Mouse (Mus musculus): ENCODE data around the gene Igsf3. TPM values are rescaled to one million over a fixed set of nuclear protein-coding genes. Genes with fewer than 3 reads are reported as not detected.
A peak's percentile ranks its signal among the peaks of the same experiment; 100 is the strongest.

Igsf3 gene
- polyA plus RNA-seq, 1 experiment from 2014 or later, result 19.8 TPM

DNA sequence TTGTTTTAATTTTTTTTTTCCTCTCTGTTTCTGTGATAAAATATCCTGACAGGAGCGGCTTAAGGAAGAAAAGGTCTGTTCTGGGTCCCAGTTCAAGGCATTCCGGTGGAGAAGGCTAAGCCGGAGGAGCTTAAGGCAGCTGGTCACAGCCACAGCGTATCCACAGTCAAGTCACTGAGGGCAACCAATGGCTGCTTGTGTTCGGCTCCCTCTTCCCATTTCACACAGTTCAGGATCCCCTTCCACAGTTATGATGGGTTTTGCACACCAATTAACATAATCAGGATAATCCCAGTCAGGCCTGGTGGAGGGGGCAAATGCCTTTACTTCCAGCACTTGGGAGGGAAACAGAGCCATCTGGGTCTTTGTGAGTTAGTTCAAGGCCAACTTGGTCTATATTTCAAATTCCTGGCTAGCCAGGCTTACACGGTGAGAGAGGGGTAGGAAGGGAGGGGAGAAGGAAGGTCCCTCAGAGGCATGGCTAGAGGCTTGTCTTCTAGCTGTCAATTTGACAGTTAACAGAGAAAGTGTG is 11.7 kb upstream of the Igsf3 start:
- Histone ChIP-seq H3K4me1 (ENCODE audit: control insufficient read depth, insufficient read depth, low read length) (peaks cover 16% of the 10 kb centered on the region), H3K4me3 (ENCODE audit: low read depth, low read length) (no peak overlapping the region), H3K27me3 (ENCODE audit: control insufficient read depth, insufficient read depth, low read length) (no peaks in the 10 kb centered on the region), H3K9ac (ENCODE audit: low read length) (no peak overlapping the region), H3K9me3 (ENCODE audit: control insufficient read depth, low read length) (no peaks in the 10 kb centered on the region), H3K36me3 (ENCODE audit: control insufficient read depth, insufficient read depth, low read length) (no peaks in the 10 kb centered on the region), H3K4me2 (no peak overlapping the region), H3K27ac (ENCODE audit: low read depth, low read length) (peak overlapping the region; percentile 59; the same call in 1 of the 2 replicates)
- DNase-seq (ENCODE audit: low spot score, missing footprints) (peak; percentile 90), ATAC-seq (ENCODE audit: low FRiP score) (peak; percentile 93)
- WGBS, result 13% methylated on average over 6 of the region's 6 CpGs

DNA sequence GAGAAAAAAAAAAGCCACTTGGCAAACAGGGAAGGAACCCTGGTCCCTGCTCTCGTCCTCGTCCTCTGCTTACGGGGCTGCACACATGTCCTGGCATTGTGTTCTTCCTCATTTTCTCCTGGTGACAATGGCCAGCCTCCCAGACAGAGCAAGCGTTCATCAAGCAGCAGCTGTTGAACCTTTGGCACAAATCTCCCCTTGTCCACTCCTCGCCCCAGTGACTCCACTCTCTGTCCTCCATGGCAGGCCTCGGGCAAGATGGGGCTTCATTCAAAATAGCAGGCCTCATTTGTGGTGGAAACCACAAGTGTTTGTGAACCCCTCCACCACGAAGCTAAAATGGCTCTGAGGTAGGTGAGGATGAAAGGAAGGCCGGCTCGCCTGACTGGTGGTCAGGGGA is 11.0 kb upstream of the Igsf3 start:
- DNase-seq (ENCODE audit: low spot score, missing footprints) (no peak), ATAC-seq (ENCODE audit: low FRiP score) (0 out of 2 replicates have a peak, but pooled peaks have one; percentile 8)
- Histone ChIP-seq H3K4me3 (ENCODE audit: low read depth, low read length) (no peak overlapping the region), H3K27me3 (ENCODE audit: control insufficient read depth, insufficient read depth, low read length) (no peaks in the 10 kb centered on the region), H3K36me3 (ENCODE audit: control insufficient read depth, insufficient read depth, low read length) (no peaks in the 10 kb centered on the region), H3K9me3 (ENCODE audit: control insufficient read depth, low read length) (no peaks in the 10 kb centered on the region), H3K9ac (ENCODE audit: low read length) (no peak overlapping the region), H3K27ac (ENCODE audit: low read depth, low read length) (peak overlapping the region; percentile 59; the same call in 1 of the 2 replicates), H3K4me1 (ENCODE audit: control insufficient read depth, insufficient read depth, low read length) (peaks cover 16% of the 10 kb centered on the region), H3K4me2 (no peak overlapping the region)
- WGBS, result 42% methylated on average over 9 of the region's 9 CpGs

DNA sequence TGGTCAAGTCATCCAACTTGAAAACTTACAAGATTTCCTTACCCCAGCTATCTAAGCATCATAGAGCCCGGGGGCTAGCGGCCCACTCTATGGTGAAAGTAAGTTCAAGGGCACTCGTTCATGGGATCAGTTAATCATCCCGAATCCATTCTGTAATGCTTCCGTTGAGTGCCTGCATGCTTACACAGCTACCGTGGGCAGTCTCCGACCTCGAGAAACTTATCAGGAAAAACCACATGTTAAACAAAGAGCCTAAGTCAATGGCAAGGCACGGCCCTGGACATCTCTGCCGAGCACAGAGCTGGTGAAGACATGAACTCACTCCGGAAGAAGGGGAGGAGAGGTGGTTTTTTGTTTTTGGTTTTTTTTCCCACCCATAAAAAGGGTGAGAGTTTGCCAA is 9.5 kb upstream of the Igsf3 start:
- ATAC-seq (ENCODE audit: low FRiP score) (no peak), DNase-seq (ENCODE audit: low spot score, missing footprints) (no peak)
- H3K4me3 ChIP-seq (ENCODE audit: low read depth, low read length), result no peak overlapping the region
- 86% methylated on average over 11 of the region's 11 CpGs for WGBS
- H3K36me3 ChIP-seq (ENCODE audit: control insufficient read depth, insufficient read depth, low read length), result no peaks in the 10 kb centered on the region
- no peak overlapping the region for H3K4me2 ChIP-seq
- H3K9me3 ChIP-seq (ENCODE audit: control insufficient read depth, low read length), result no peaks in the 10 kb centered on the region
- H3K4me1 ChIP-seq (ENCODE audit: control insufficient read depth, insufficient read depth, low read length), result peaks cover 16% of the 10 kb centered on the region
- no peak overlapping the region for H3K27ac ChIP-seq (ENCODE audit: low read depth, low read length)
- H3K9ac ChIP-seq (ENCODE audit: low read length), result no peak overlapping the region
- no peaks in the 10 kb centered on the region for H3K27me3 ChIP-seq (ENCODE audit: control insufficient read depth, insufficient read depth, low read length)

DNA sequence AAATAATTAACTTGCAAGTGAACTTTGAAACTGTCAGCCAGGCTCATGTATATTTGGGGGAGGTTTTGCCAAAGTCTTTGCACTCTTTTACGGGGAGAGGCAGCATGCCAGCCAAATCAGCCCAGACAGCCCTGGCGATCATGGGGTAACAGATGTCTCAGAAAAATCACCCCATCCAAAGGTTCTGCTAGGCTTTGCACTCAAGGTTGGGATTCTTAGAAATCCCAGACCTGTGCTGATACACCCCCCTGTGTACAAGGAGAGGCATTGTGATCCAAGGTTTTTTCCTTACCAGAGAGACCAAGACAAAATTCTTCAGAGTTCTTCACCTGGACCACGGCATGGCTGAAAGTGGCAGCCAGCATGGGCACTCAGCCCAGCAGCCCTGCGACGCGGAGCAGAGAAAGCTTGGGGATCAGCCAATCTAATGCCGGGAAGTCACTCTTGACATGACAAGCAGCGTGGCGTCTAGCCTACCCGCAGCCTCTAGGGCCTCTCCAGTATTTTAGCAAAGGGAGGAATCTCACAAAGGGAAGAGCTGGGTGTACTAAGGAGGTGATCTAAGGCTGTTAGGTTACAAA is 7.5 kb upstream of the Igsf3 start:
- H3K4me1 ChIP-seq (ENCODE audit: control insufficient read depth, insufficient read depth, low read length), result peaks cover 13% of the 10 kb centered on the region
- H3K9ac ChIP-seq (ENCODE audit: low read length), result no peak overlapping the region
- no peaks in the 10 kb centered on the region for H3K27me3 ChIP-seq (ENCODE audit: control insufficient read depth, insufficient read depth, low read length)
- DNase-seq (ENCODE audit: low spot score, missing footprints), result no peak
- no peaks in the 10 kb centered on the region for H3K9me3 ChIP-seq (ENCODE audit: control insufficient read depth, low read length)
- no peak overlapping the region for H3K27ac ChIP-seq (ENCODE audit: low read depth, low read length)
- 64% methylated on average over 10 of the region's 10 CpGs for WGBS
- no peak overlapping the region for H3K4me2 ChIP-seq
- no peak overlapping the region for H3K4me3 ChIP-seq (ENCODE audit: low read depth, low read length)
- no peaks in the 10 kb centered on the region for H3K36me3 ChIP-seq (ENCODE audit: control insufficient read depth, insufficient read depth, low read length)
- no peak for ATAC-seq (ENCODE audit: low FRiP score)

DNA sequence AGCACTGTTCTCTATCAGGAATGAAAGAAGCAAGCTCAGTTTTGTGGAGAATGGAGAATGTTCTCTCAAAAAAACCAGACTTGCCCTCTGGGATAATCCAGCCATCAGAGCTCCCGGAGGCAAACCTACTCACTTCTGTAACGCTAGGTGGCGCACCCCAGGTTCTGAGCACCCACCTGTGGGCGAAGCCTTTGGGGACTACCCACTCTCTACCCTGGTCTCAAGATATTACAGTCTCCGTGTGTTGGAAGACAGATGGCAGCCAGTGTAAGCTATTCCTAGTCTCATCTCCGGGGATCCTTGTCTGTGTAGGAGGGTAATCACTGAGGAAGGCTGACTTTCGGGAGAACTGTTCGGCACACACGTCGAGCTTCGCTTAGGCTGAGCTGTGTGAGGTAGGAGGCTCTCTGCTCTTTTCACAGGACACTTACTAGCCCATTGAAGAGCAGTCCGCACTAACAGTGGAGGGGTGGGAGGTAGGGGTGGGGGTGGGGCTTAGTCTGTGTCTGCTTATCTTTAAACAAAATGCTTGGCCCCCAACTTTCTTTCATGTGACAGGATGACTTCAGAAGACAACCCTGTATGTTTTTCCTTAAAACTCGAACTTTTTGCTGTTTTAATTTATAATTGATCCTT is 4.4 kb upstream of the Igsf3 start:
- Histone ChIP-seq H3K4me3 (ENCODE audit: low read depth, low read length) (no peak overlapping the region), H3K27me3 (ENCODE audit: control insufficient read depth, insufficient read depth, low read length) (no peaks in the 10 kb centered on the region), H3K4me2 (no peak overlapping the region), H3K36me3 (ENCODE audit: control insufficient read depth, insufficient read depth, low read length) (no peaks in the 10 kb centered on the region), H3K9me3 (ENCODE audit: control insufficient read depth, low read length) (no peaks in the 10 kb centered on the region), H3K9ac (ENCODE audit: low read length) (no peak overlapping the region), H3K4me1 (ENCODE audit: control insufficient read depth, insufficient read depth, low read length) (peaks cover 1% of the 10 kb centered on the region), H3K27ac (ENCODE audit: low read depth, low read length) (no peak overlapping the region)
- ATAC-seq (ENCODE audit: low FRiP score), result no peak
- no peak for DNase-seq (ENCODE audit: low spot score, missing footprints)
- WGBS, result 45% methylated on average over 13 of the region's 13 CpGs

DNA sequence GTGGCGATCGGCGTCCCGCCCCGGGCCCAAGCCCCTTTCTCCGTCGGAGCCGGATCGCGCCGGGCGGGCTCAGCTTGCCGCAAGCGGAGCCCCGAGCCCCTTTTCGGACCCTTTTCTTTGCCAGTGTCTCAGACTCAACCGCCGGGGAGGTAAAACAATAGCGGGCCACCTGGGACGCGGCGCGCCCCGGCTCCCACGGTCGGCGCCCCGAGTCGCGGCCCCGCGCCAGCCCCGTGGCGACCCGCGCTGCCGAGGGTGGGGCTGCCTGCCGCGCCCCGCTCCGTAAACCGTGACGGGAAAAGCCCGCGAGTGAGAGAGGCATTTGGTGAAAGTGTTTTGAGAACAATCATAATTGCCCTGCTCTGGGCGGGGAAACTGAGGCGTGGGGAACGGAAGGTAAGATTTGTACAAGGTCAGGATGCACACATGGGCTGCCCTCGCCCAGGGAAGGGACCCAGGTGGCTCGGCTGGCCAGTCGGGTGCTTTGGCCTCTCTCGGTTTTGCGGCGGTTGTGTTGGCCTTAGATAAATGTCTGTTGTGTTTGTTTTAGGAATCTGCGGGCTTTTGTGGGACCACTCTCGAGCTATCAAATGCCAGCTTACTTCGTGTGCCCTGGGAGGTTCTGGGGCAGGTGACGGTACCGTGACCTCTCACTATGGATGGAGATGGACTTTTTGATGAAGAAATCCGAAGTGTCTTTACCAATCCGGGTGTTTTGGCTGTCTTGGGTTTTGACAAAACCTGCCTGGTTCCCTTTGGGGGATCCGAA is 557 bp downstream of the Igsf3 start:
- Histone ChIP-seq H3K27ac (ENCODE audit: low read depth, low read length) (no peak overlapping the region), H3K9me3 (ENCODE audit: control insufficient read depth, low read length) (no peaks in the 10 kb centered on the region), H3K4me3 (ENCODE audit: low read depth, low read length) (peak overlapping the region; percentile 82), H3K27me3 (ENCODE audit: control insufficient read depth, insufficient read depth, low read length) (no peaks in the 10 kb centered on the region), H3K36me3 (ENCODE audit: control insufficient read depth, insufficient read depth, low read length) (no peaks in the 10 kb centered on the region), H3K9ac (ENCODE audit: low read length) (peak overlapping the region; percentile 85), H3K4me2 (peak overlapping the region; percentile 98), H3K4me1 (ENCODE audit: control insufficient read depth, insufficient read depth, low read length) (peaks cover 30% of the 10 kb centered on the region)
- under 1% methylated on average over 58 of the region's 62 CpGs for WGBS
- DNase-seq (ENCODE audit: low spot score, missing footprints) (peak; percentile 95), ATAC-seq (ENCODE audit: low FRiP score) (0 out of 2 replicates have a peak, but pooled peaks have one; percentile 1)

DNA sequence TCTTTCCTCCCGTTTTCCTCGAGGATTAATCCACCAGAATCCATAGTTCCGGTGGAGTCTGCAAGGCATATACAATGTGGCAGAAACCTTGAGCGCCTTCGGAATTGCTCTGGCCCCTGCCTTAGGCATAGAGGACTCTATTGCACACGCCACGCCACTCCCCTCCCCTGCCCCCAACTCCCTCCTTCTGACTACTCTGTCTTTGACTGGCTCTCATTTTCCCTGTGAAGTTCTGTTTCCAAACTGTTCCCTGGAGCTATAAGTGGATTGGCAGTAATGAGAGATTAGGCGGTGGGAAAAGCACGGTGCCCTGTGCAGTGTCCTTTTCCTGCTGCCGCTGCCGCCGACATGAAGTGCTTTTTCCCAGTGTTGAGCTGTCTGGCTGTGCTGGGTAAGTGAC is 1.2 kb downstream of the Igsf3 start:
- Histone ChIP-seq H3K4me1 (ENCODE audit: control insufficient read depth, insufficient read depth, low read length) (peaks cover 30% of the 10 kb centered on the region), H3K9me3 (ENCODE audit: control insufficient read depth, low read length) (no peaks in the 10 kb centered on the region), H3K4me3 (ENCODE audit: low read depth, low read length) (peak overlapping the region; percentile 82), H3K27ac (ENCODE audit: low read depth, low read length) (no peak overlapping the region), H3K36me3 (ENCODE audit: control insufficient read depth, insufficient read depth, low read length) (no peaks in the 10 kb centered on the region), H3K27me3 (ENCODE audit: control insufficient read depth, insufficient read depth, low read length) (no peaks in the 10 kb centered on the region), H3K9ac (ENCODE audit: low read length) (peak overlapping the region; percentile 85), H3K4me2 (peak overlapping the region; percentile 98)
- ATAC-seq (ENCODE audit: low FRiP score) (no peak), DNase-seq (ENCODE audit: low spot score, missing footprints) (peak; percentile 96)
- under 1% methylated on average over 12 of the region's 12 CpGs for WGBS

DNA sequence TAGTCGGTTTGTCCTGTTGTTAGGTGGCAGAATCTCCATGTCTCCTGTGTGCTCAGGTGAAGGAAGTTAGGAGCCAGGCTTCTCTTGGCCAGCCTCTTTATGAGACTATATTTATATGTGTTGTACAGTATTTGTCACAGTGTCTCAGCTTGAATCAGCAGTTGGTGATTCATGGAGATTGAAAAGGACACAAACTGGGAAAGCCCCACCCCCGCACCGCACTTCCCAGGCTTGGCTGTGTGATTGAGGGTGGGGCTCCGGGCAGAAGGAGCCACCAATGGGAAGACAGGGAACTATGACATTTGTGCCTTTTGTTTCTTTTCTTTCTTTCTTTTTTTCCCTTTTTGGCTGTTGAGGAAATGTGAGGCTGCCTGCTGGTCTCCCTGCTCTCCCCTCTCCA is 2.9 kb downstream of the Igsf3 start:
- Histone ChIP-seq H3K4me1 (ENCODE audit: control insufficient read depth, insufficient read depth, low read length) (peaks cover 30% of the 10 kb centered on the region), H3K4me3 (ENCODE audit: low read depth, low read length) (peak overlapping the region; percentile 11; the same call in 1 of the 2 replicates), H3K27ac (ENCODE audit: low read depth, low read length) (no peak overlapping the region), H3K36me3 (ENCODE audit: control insufficient read depth, insufficient read depth, low read length) (no peaks in the 10 kb centered on the region), H3K9ac (ENCODE audit: low read length) (0 out of 2 replicates have a peak overlapping the region, but pooled peaks have one; percentile 21), H3K9me3 (ENCODE audit: control insufficient read depth, low read length) (no peaks in the 10 kb centered on the region), H3K27me3 (ENCODE audit: control insufficient read depth, insufficient read depth, low read length) (no peaks in the 10 kb centered on the region), H3K4me2 (peak overlapping the region; percentile 35)
- ATAC-seq (ENCODE audit: low FRiP score) (no peak), DNase-seq (ENCODE audit: low spot score, missing footprints) (no peak)
- WGBS, result 36% methylated on average over 4 of the region's 4 CpGs

DNA sequence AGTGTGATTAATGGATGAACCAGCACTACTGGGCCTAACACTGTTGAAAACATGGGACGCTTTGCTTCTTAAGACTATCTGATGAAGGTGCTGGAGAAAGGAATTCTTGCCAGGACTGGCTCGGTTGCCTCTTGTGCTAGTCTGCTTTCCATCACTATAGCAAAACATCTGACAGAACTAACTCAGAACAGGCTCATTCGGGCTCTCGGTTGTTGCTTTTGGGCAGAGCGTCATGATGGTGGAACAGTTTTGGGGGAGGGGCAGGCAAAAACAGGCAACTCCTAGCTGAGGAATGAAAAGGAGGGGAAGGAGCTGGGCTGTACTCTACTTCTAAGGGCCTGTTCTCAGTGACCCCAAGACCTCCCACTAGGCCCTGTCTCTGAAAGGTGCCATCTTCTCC is 4.8 kb downstream of the Igsf3 start:
- no peak overlapping the region for H3K27ac ChIP-seq (ENCODE audit: low read depth, low read length)
- DNase-seq (ENCODE audit: low spot score, missing footprints), result no peak
- no peaks in the 10 kb centered on the region for H3K27me3 ChIP-seq (ENCODE audit: control insufficient read depth, insufficient read depth, low read length)
- no peak overlapping the region for H3K4me2 ChIP-seq
- H3K9ac ChIP-seq (ENCODE audit: low read length), result no peak overlapping the region
- no peaks in the 10 kb centered on the region for H3K9me3 ChIP-seq (ENCODE audit: control insufficient read depth, low read length)
- ATAC-seq (ENCODE audit: low FRiP score), result no peak
- no peaks in the 10 kb centered on the region for H3K36me3 ChIP-seq (ENCODE audit: control insufficient read depth, insufficient read depth, low read length)
- peaks cover 34% of the 10 kb centered on the region for H3K4me1 ChIP-seq (ENCODE audit: control insufficient read depth, insufficient read depth, low read length)
- no peak overlapping the region for H3K4me3 ChIP-seq (ENCODE audit: low read depth, low read length)
- WGBS, result 81% methylated on average over 5 of the region's 5 CpGs
